Mouse (Mus musculus) cerebellum, adult (tissue): ENCODE results near the gene Enho.

ENCODE experiments used
- ATAC-seq: cut with Nextera tagmentation; 2 replicates; pipeline ENCODE4 v1.9.2; 2017; ENCODE audit warnings: mild to moderate bottlenecking, moderate library complexity, mixed read lengths; ENCODE audit not compliant: insufficient number of reproducible peaks, low FRiP score, low TSS enrichment

Gene Enho

DNA sequence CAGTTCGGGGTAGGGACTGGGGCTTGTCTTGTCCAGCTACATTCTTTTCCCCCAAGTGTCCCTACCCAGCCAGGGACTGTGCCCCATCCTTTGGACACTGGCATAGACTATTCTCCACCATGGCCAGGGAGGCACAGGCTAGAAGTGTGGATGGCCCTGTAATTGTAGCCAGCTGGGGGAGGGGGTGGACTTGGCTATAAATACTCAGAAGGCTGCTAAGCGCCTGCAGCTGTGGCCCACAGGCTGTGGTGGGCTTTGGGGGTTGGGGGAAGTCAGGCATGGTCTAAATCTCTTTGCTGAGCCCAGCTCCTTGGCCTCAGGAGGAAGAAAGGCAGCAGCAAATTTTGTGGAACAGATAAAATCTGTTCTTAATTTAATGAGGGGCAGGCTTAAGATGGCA, 4.2 kb downstream of the Enho start:
- no peak for ATAC-seq

- ATAC-seq: no peak
Measured at GRCm38 (mm10) chr4:41635224-41635623, 4.9 kb downstream of the Enho start.

- no peak for ATAC-seq
Measured at GRCm38 (mm10) chr4:41634631-41635030, 5.5 kb downstream of the Enho start.

- no peak for ATAC-seq
Measured at GRCm38 (mm10) chr4:41633001-41633400, 7.1 kb downstream of the Enho start.

GRCm38 (mm10) chr4:41631390-41631789, 8.7 kb downstream of the Enho start:
- peak; percentile 42 for ATAC-seq

DNA sequence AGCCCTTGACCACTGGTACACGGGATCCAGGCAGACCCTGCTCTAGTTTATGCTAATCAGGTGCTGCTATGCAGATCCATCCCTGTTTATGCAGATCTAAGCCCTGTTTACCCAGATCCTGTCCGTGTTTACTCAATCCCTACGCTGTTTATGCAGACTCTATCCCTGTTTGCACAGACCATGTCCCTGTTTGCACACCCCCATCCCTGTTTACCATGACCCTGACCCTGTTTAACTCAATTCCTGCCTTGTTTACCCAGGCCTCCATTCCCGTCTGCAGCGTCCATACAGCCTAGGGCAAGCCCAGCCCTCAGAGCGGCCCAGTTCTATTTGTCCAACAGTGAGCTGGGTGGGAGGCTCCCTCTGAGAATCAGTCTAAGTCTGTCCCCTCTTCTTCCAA, 9.9 kb downstream of the Enho start:
- ATAC-seq: no peak

DNA sequence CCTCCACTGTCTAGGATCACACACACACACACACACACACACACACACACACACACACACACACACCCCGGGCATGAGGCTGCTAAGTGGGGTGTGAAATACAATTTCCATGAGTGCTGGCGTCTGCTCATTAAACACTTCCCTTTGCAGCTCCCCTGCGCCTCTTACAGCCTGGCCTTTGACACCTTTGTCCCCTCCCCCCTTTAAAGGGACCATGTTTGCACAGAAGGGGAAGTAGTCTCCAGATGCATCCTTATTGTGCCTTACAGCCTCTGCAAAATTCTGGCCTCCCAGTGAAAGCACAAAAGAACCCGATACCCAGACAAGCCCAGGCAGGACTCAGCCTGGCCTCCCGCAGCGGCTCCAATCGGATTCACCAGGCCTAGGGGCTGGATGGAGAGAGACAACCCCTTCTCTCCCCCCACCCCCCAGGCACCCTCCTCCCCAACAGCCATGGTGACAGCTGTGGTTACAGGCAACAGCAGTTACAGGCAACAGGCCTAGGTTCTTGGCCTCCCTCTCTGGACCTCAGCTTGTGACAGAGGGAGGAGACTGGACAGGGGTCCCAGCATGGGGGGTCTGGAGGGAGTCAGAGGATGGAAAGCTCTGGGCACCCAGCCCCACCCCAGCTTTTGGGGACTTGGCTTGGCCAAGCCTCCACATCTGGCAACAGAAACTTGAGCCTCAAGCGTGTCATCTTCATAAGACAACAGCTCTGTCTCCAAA, 11.8 kb downstream of the Enho start:
- ATAC-seq: no peak

- ATAC-seq: no peak
Measured at GRCm38 (mm10) chr4:41622071-41622470, 18.1 kb downstream of the Enho start.

DNA sequence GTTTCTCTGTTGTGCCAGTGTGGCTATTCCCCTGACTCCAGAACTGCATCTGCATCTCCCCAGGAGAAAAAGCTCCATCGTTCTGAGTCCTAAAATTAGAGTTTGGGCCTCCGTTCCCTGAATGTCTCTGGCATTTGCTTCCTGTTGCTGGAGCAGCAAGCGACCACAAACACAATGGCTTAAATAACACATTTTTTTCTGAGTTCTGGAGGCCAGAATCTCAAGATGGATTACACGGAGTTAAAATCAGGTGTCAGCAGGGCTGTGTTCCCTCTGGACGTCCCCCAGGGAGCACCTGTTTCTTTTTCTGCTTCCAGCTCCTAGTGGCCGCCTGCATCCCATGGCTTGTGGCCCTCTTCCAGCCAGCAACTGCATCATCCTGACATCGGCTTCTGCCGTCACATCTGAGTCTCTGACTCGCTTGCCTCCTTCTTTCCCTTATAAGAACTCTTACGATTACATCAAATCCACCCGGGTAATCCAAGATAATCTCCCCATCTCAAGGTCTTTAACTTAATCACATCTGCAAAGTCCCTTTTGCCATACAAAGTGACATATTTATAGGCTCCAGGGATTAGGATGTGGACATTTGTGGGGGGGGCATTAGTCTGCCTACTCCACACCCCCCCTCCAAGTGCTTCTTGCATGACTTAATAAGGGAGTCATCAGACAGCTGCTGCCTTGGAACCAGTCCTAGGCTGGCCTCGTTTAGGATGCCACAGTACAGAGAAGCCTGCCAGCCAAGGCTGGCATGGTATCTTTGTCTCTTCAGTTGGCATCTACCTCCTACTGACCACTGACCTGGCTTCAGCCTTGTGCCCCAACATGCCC, 21.0 kb downstream of the Enho start:
- peak; percentile 86 for ATAC-seq

DNA sequence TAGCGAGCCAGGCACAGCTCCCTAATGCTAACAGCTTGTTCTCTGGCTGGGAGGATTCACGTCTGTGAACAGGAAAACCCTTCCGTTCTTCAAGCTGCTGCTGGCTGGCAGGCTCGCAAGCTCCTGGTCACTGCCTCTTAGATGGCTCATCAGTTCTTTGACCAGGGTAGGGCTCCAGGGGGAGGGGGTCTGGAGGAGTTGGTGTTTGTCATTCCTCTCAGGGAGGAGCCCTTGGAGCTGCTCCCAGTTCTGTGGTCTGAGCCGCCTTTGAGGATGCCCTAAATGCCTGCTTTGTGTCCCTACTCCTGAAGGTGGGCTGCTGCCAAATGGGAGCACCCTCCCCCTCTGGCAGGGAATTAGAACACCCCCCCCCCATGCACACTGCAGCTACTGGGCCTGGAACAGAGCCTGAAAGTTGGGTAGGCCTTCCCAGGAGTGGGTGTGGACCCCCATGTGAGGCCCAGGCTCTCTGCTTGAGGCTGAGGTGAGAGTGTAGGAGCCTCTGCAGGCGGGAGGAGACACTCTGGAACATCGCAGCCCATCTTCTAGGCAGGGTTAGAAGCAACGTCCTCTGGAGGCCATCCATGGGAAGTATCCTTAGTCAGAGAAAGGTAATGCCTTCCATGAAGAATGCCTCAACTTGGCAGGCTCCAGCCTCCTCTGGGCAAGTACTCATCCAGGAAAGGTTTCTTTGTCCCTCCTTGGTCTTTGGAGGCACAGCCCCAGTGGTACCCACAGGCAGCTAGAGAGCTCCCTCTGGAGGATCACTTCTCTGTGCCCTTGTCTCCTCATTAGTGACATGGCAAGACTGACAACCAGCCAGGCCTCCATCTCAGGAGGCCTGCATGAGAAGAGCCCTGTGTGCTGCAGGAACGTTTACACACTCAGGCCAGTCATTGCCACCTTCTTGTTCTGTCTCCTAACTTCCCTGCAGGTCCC, 24.2 kb downstream of the Enho start:
- ATAC-seq: no peak

DNA sequence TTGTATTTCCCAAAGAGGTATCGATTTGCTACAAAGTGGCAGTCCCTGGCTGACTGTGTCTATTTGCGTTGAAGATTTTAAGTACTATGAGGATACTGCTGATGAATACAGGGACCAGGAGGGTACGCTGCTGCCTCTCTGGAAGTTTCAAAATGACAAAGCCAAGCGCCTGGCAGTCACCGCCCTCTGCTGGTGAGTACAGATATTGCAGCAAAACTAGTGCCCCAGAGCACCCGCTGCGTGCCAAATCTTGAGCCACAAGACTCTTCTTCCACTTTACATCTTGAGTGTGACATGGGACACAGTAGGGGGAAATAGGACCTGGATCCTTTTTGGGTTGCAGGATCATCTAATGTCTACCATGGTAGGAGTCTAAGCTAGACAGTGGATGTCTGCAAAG, 26.0 kb downstream of the Enho start:
- ATAC-seq: peak; percentile 42; the same call in 1 of the 2 replicates

GRCm38 (mm10) chr4:41612166-41612565, 28.0 kb downstream of the Enho start:
- no peak for ATAC-seq

- no peak for ATAC-seq
Measured at GRCm38 (mm10) chr4:41610594-41610980, 29.5 kb downstream of the Enho start.

- ATAC-seq: no peak
Measured at GRCm38 (mm10) chr4:41609681-41610593, 30.2 kb downstream of the Enho start.

DNA sequence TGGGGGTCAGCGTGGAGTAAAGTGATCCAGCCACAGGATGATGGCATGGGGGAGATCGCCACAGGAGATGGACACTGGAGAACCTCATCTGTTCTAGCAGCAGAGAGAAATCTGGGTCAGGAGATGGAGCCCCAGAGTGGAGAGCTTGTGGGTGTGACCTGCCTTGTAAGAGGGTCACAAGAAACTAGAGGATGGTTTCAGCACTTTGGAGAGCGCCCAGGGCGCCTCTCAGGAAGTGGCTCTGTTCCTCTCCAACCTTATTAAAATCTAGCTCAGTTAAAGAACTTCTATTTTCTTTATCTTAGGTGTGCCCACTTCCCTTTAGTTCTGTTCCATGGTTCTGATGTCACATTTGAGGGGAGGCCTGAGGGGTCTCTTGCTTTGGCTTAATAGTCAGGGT, 33.3 kb downstream of the Enho start:
- no peak for ATAC-seq

- ATAC-seq: peak; percentile 88
Measured at GRCm38 (mm10) chr4:41604476-41605396, 35.4 kb downstream of the Enho start.

DNA sequence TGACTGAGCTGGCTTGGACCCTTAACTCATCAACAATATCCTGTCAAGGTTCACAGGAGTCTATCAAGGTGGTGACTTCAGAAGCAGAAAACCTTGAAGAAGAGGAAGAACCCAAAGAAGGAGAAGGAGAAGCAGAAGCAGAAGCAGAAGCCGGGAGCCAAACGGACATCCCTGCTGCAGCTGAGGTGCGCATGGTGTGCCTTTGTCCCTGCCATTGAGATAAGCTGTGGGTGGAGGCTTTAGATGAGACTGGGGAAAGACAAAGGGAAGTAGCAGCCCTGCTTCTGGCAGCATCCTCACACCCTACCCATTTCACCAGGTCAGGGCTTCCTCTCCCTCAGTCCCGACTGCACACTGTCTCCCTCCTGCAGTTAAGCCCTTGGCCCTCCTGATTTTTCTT, 37.3 kb downstream of the Enho start:
- no peak for ATAC-seq
